Mouse (Mus musculus) stomach, postnatal 0 days (tissue): ENCODE data around the gene Sh2d3c. TPM values are rescaled to one million over a fixed set of nuclear protein-coding genes. Genes with fewer than 3 reads are reported as not detected.

ENCODE experiments used
- ATAC-seq: fragments of 200-750 bp; cut with Nextera tagmentation; 2 replicates; pipeline ENCODE4 v1.8.0; 2017; ENCODE audit not compliant: low FRiP score, low TSS enrichment
- DNase-seq: peaks from one replicate; pipeline ENCODE4 v3.0.0-alpha.2; 2016; ENCODE audit warnings: low spot score
- H3K27ac ChIP-seq: fragments of 300-500 bp; sonication (generic); replicated peaks from 2 replicates; pipeline ENCODE4 v1.5.1; 2014; ENCODE audit warnings: mild to moderate bottlenecking, control low read depth
- H3K27me3 ChIP-seq: fragments of 300-500 bp; sonication (generic); 2 replicates; pipeline ENCODE4 v1.6.1; 2014; ENCODE audit warnings: low read length; ENCODE audit not compliant: control insufficient read depth, insufficient read depth
- H3K36me3 ChIP-seq: fragments of 300-500 bp; sonication (generic); 2 replicates; pipeline ENCODE4 v1.6.1; 2014; ENCODE audit warnings: low read length, mixed read lengths; ENCODE audit not compliant: control insufficient read depth, insufficient read depth
- H3K4me1 ChIP-seq: fragments of 300-500 bp; sonication (generic); replicated peaks from 2 replicates; pipeline ENCODE4 v1.6.1; 2014; ENCODE audit warnings: antibody characterized with exemption; ENCODE audit not compliant: control insufficient read depth, insufficient read depth
- H3K4me2 ChIP-seq: fragments of 300-500 bp; sonication (generic); replicated peaks from 2 replicates; pipeline ENCODE4 v1.6.1; 2014; ENCODE audit warnings: low read depth, mild to moderate bottlenecking, control low read depth, moderate library complexity
- H3K4me3 ChIP-seq: fragments of 300-500 bp; sonication (generic); 2 replicates; pipeline ENCODE4 v1.5.1; 2014; ENCODE audit warnings: low read depth, low read length, control low read depth
- H3K9ac ChIP-seq: fragments of 300-500 bp; sonication (generic); 2 replicates; pipeline ENCODE4 v1.6.1; 2014; ENCODE audit warnings: mild to moderate bottlenecking, low read length, control low read depth, mixed read lengths
- H3K9me3 ChIP-seq: fragments of 300-500 bp; sonication (generic); 2 replicates; pipeline ENCODE4 v1.6.1; 2016; ENCODE audit warnings: low read length; ENCODE audit not compliant: control insufficient read depth
- CTCF ChIP-seq: IDR thresholded peaks from 2 replicates; pipeline ENCODE4 v1.5.1; 2016; ENCODE audit warnings: antibody characterized with exemption, low read depth, mild to moderate bottlenecking, moderate library complexity
- EP300 ChIP-seq: optimal IDR thresholded peaks from 2 replicates; pipeline ENCODE3; 2016; ENCODE audit warnings: antibody characterized with exemption
- WGBS: fragments of 180-500 bp; shearing (Covaris S2); extraction: QIAGEN DNeasy Blood & Tissue Kit; methylation state at CpG from one replicate; pipeline ENCODE4 v1.1.7; 2014; 5-methylcytosine and 5-hydroxymethylcytosine counted together
- polyA plus RNA-seq: library from polyadenylated mRNA; unstranded; fragments of >200 nt; fragmentation: Nextera tagmentation; extraction: Ambion mirVana; gene quantifications from 2 replicates; pipeline ENCODE4 v1.2.1, GENCODE M21; 2015

The Sh2d3c gene
- polyA plus RNA-seq, 1 experiment from 2014 or later, result 7.7 TPM

- Histone ChIP-seq H3K27me3 (no peaks in the 10 kb centered on the region), H3K4me3 (no peak overlapping the region), H3K9me3 (no peaks in the 10 kb centered on the region), H3K9ac (no peak overlapping the region), H3K36me3 (no peaks in the 10 kb centered on the region), H3K4me1 (no peaks in the 10 kb centered on the region), H3K4me2 (no peak overlapping the region), H3K27ac (no peak overlapping the region)
- 79% methylated on average over 12 of the region's 12 CpGs for WGBS
- DNase-seq (no peak), ATAC-seq (no peak)
- no peak for TF ChIP-seq EP300
- no peak for TF ChIP-seq CTCF
Measured at GRCm38 (mm10) chr2:32767241-32767640, 46.4 kb downstream of the Sh2d3c start.

GRCm38 (mm10) chr2:32768661-32769285 lies 47.9 kb downstream of the Sh2d3c start:
- DNase-seq, result peak; percentile 90

GRCm38 (mm10) chr2:32769327-32770085 lies 48.7 kb downstream of the Sh2d3c start:
- no peak for DNase-seq
- Histone ChIP-seq H3K27me3 (no peaks in the 10 kb centered on the region), H3K27ac (no peak overlapping the region), H3K4me2 (no peak overlapping the region), H3K4me1 (no peaks in the 10 kb centered on the region), H3K4me3 (no peak overlapping the region), H3K9ac (no peak overlapping the region), H3K36me3 (no peaks in the 10 kb centered on the region), H3K9me3 (no peaks in the 10 kb centered on the region)
- WGBS, result 77% methylated on average over 5 of the region's 5 CpGs
- no peak for TF ChIP-seq CTCF
- no peak for ATAC-seq

More at GRCm38 (mm10) chr2:32768661-32769285, 47.9 kb downstream of the Sh2d3c start:
- Histone ChIP-seq H3K27me3 (no peaks in the 10 kb centered on the region), H3K4me2 (no peak overlapping the region), H3K4me3 (no peak overlapping the region), H3K4me1 (no peaks in the 10 kb centered on the region), H3K9ac (no peak overlapping the region), H3K36me3 (no peaks in the 10 kb centered on the region), H3K9me3 (no peaks in the 10 kb centered on the region), H3K27ac (no peak overlapping the region)
- WGBS, result 45% methylated on average over 19 of the region's 19 CpGs
- ATAC-seq, result peak; percentile 8; the same call in 1 of the 2 replicates
- TF ChIP-seq EP300 (no peak), CTCF (no peak)

- Histone ChIP-seq H3K4me1 (0 out of 2 replicates have a peak, but pooled peaks cover 4% of the 10 kb centered on the region), H3K4me2 (no peak overlapping the region), H3K9me3 (no peaks in the 10 kb centered on the region), H3K36me3 (no peaks in the 10 kb centered on the region), H3K27ac (no peak overlapping the region), H3K4me3 (no peak overlapping the region), H3K9ac (no peak overlapping the region), H3K27me3 (no peaks in the 10 kb centered on the region)
- no peak for ATAC-seq
- peak; percentile 28; the same call in 1 of the 2 replicates for TF ChIP-seq CTCF
- TF ChIP-seq EP300, result no peak
- 24% methylated on average over 12 of the region's 12 CpGs for WGBS
- peak; percentile 49 for DNase-seq
Measured at GRCm38 (mm10) chr2:32771886-32772285, 51.0 kb downstream of the Sh2d3c start.

- H3K4me1 ChIP-seq, result 0 out of 2 replicates have a peak, but pooled peaks cover 4% of the 10 kb centered on the region
- ATAC-seq, result no peak
- TF ChIP-seq EP300, result no peak
- TF ChIP-seq CTCF, result no peak
- H3K4me2 ChIP-seq, result no peak overlapping the region
- no peaks in the 10 kb centered on the region for H3K9me3 ChIP-seq
- H3K9ac ChIP-seq, result no peak overlapping the region
- no peak overlapping the region for H3K27ac ChIP-seq
- H3K36me3 ChIP-seq, result no peaks in the 10 kb centered on the region
- H3K27me3 ChIP-seq, result no peaks in the 10 kb centered on the region
- 80% methylated on average over 8 of the region's 8 CpGs for WGBS
- no peak overlapping the region for H3K4me3 ChIP-seq
- DNase-seq, result no peak
Measured at GRCm38 (mm10) chr2:32772626-32773279, 51.9 kb downstream of the Sh2d3c start.
